Mouse (Mus musculus) midbrain, embryonic 15.5 days (tissue): Measurements from ENCODE around the gene Alox12. TPM values are rescaled to one million over a fixed set of nuclear protein-coding genes. Genes with fewer than 3 reads are reported as not detected.
A peak's percentile ranks its signal among the peaks of the same experiment; 100 is the strongest.

Experiments
- ATAC-seq: fragments of 200-750 bp; cut with Nextera tagmentation; replicated peaks from 2 replicates; pipeline ENCODE4 v1.8.0; 2017; ENCODE audit warnings: moderate TSS enrichment
- H3K27ac ChIP-seq: fragments of 300-500 bp; sonication (generic); 2 replicates; pipeline ENCODE4 v1.5.1; 2015; ENCODE audit warnings: mild to moderate bottlenecking, inconsistent platforms
- H3K27me3 ChIP-seq: fragments of 300-500 bp; sonication (generic); replicated peaks from 2 replicates; pipeline ENCODE4 v1.6.1; 2015; ENCODE audit warnings: inconsistent platforms
- H3K36me3 ChIP-seq: fragments of 300-500 bp; sonication (generic); replicated peaks from 2 replicates; pipeline ENCODE4 v1.6.1; 2015; ENCODE audit warnings: inconsistent platforms
- H3K4me1 ChIP-seq: fragments of 300-500 bp; sonication (generic); 2 replicates; pipeline ENCODE4 v1.6.1; 2015; ENCODE audit warnings: inconsistent platforms
- H3K4me2 ChIP-seq: fragments of 300-500 bp; sonication (generic); 2 replicates; pipeline ENCODE4 v1.6.1; 2015; ENCODE audit warnings: inconsistent platforms, mild to moderate bottlenecking, moderate library complexity
- H3K4me3 ChIP-seq: fragments of 300-500 bp; sonication (generic); 2 replicates; pipeline ENCODE4 v1.5.1; 2015; ENCODE audit warnings: mild to moderate bottlenecking, inconsistent platforms
- H3K9ac ChIP-seq: fragments of 300-500 bp; sonication (generic); 2 replicates; pipeline ENCODE4 v1.6.1; 2015; ENCODE audit warnings: mild to moderate bottlenecking, inconsistent platforms
- H3K9me3 ChIP-seq: fragments of 300-500 bp; sonication (generic); 2 replicates; pipeline ENCODE4 v1.6.1; 2016; ENCODE audit warnings: inconsistent platforms
- WGBS: fragments of 180-500 bp; shearing (Covaris S2); methylation state at CpG from one replicate; pipeline ENCODE4 v1.1.7; 2015; ENCODE audit warnings: mixed read lengths; 5-methylcytosine and 5-hydroxymethylcytosine counted together
- polyA plus RNA-seq: library from polyadenylated mRNA; unstranded; fragments of >200 nt; fragmentation: Nextera tagmentation; extraction: Ambion mirVana; gene quantifications from 2 replicates; pipeline ENCODE4 v1.2.1, GENCODE M21; 2015

Gene Alox12
- polyA plus RNA-seq, 1 experiment from 2014 or later: 0.74 TPM

GRCm38 (mm10) chr11:70215301-70215700 is 39.9 kb downstream of the Alox12 start:
- no peak for ATAC-seq
- H3K9me3 ChIP-seq: no peaks in the 10 kb centered on the region
- peaks cover 47% of the 10 kb centered on the region for H3K4me1 ChIP-seq
- peak overlapping the region; percentile 59; the same call in 1 of the 2 replicates for H3K4me2 ChIP-seq
- H3K27me3 ChIP-seq: peaks cover 38% of the 10 kb centered on the region
- H3K27ac ChIP-seq: no peak overlapping the region
- WGBS: 8% methylated on average over 22 of the region's 22 CpGs
- H3K36me3 ChIP-seq: 0 out of 2 replicates have a peak, but pooled peaks cover 6% of the 10 kb centered on the region
- no peak overlapping the region for H3K4me3 ChIP-seq
- H3K9ac ChIP-seq: no peak overlapping the region

DNA sequence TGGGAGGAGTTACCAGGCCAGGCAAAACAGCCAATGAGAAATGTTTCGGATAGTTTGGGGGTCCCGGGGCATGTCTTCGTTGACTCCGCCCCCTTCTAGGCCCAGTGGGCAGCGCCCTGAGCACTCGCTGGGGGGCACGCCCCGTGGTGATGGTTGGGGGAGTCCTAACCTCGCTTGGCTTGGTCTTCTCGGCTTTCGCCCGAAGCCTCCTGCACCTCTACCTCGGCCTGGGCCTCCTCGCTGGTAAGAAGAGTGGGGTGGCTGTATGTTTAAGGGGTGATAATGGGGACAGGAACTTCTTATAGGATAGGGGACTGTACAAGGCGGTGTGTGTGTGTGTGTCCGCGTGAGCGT is 40.3 kb downstream of the Alox12 start:
- peaks cover 38% of the 10 kb centered on the region for H3K27me3 ChIP-seq
- WGBS: 5% methylated on average over 18 of the region's 18 CpGs
- no peak overlapping the region for H3K9ac ChIP-seq
- H3K4me3 ChIP-seq: peak overlapping the region; percentile 33
- no peaks in the 10 kb centered on the region for H3K9me3 ChIP-seq
- peak overlapping the region; percentile 59 for H3K4me2 ChIP-seq
- ATAC-seq: no peak
- 0 out of 2 replicates have a peak, but pooled peaks cover 6% of the 10 kb centered on the region for H3K36me3 ChIP-seq
- H3K27ac ChIP-seq: no peak overlapping the region
- H3K4me1 ChIP-seq: peaks cover 43% of the 10 kb centered on the region

DNA sequence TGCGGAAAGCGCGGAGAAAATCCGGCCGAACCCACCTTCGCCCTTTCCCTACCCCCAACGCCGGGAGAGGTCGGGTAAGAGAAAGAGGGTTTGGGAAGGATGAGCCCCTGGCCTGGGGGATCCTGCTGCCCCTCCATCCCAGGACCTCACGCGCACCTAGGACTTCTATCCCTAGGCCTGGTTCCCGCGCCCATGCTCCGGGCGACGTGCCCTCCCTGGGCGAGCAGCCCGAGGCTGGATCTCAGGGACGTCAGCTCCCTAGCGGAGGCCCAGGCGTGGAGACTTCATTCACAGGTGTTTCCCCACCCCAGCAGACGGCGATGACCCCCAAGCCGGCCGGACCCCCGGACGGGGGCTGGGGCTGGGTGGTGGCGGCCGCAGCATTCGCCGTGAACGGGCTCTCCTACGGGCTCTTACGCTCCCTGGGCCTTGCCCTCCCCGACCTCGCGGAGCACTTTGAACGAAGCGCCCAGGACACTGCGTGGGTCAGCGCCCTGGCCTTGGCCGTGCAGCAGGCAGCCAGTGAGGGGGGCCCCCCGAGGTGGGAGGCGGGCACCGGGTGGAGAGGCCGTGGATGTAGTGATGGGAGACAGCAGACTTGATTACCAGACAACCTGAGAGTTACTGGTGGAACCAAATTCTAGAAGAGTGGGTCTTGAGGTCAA is 40.8 kb downstream of the Alox12 start:
- Histone ChIP-seq H3K9me3 (no peaks in the 10 kb centered on the region), H3K4me3 (peak overlapping the region; percentile 33), H3K4me2 (peak overlapping the region; percentile 59), H3K27me3 (peaks cover 38% of the 10 kb centered on the region), H3K4me1 (peaks cover 37% of the 10 kb centered on the region), H3K9ac (peak overlapping the region; percentile 27), H3K27ac (no peak overlapping the region), H3K36me3 (0 out of 2 replicates have a peak, but pooled peaks cover 6% of the 10 kb centered on the region)
- WGBS: under 1% methylated on average over 46 of the region's 46 CpGs
- ATAC-seq: peak; percentile 55

GRCm38 (mm10) chr11:70213736-70214135 is 41.4 kb downstream of the Alox12 start:
- peaks cover 38% of the 10 kb centered on the region for H3K27me3 ChIP-seq
- H3K4me1 ChIP-seq: peaks cover 32% of the 10 kb centered on the region

DNA sequence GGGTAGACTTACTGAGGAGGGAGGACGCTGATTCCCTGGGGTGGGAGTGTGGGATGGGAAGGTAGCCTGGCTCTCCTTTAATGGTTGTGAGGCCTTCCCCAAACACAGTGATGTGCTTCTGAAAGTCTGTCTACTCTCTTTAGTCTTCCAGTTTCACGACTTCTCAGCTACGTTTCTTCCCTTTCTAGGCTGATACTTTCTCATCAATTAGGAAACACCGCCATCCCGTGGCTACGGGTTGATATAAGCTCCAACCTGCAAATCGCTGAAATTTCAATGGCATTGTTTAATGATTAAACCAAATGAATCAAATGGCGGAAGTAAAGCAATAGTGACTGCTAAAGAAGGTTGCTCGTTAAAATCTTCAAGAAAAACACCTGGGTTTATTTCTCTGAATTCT is 42.3 kb downstream of the Alox12 start:
- Histone ChIP-seq H3K27me3 (peaks cover 38% of the 10 kb centered on the region), H3K4me2 (peak overlapping the region; percentile 59; the same call in 1 of the 2 replicates), H3K4me3 (no peak overlapping the region), H3K9me3 (no peaks in the 10 kb centered on the region), H3K4me1 (peaks cover 26% of the 10 kb centered on the region), H3K36me3 (0 out of 2 replicates have a peak, but pooled peaks cover 6% of the 10 kb centered on the region), H3K9ac (no peak overlapping the region), H3K27ac (no peak overlapping the region)
- no peak for ATAC-seq
- 15% methylated on average over 9 of the region's 9 CpGs for WGBS

More at GRCm38 (mm10) chr11:70213736-70214135, 41.4 kb downstream of the Alox12 start:
- Histone ChIP-seq H3K36me3 (0 out of 2 replicates have a peak, but pooled peaks cover 6% of the 10 kb centered on the region), H3K27ac (no peak overlapping the region), H3K4me2 (peak overlapping the region; percentile 59), H3K9ac (peak overlapping the region; percentile 27), H3K4me3 (peak overlapping the region; percentile 33), H3K9me3 (no peaks in the 10 kb centered on the region)
- 6% methylated on average over 24 of the region's 26 CpGs for WGBS
- peak; percentile 41; the same call in 1 of the 2 replicates for ATAC-seq

- Histone ChIP-seq H3K27ac (no peak within 1 kb of the TSS), H3K4me2 (peak within 1 kb of the TSS; percentile 59), H3K36me3 (0 out of 2 replicates have a peak, but pooled peaks cover 5% of the 10 kb centered on the region), H3K27me3 (peaks cover 36% of the 10 kb centered on the region), H3K4me3 (peak within 1 kb of the TSS; percentile 33), H3K4me1 (peaks cover 26% of the 10 kb centered on the region), H3K9ac (peak within 1 kb of the TSS; percentile 27; the same call in 1 of the 2 replicates), H3K9me3 (no peaks in the 10 kb centered on the region)
- ATAC-seq: no peak
- WGBS: 68% methylated on average over 6 of the region's 6 CpGs
Observed at GRCm38 (mm10) chr11:70212423-70212822, 42.7 kb downstream of the Alox12 start, which contains the start of gene Slc16a11. Gene Slc16a11 (plus strand): TSS chr11:70212752.

DNA sequence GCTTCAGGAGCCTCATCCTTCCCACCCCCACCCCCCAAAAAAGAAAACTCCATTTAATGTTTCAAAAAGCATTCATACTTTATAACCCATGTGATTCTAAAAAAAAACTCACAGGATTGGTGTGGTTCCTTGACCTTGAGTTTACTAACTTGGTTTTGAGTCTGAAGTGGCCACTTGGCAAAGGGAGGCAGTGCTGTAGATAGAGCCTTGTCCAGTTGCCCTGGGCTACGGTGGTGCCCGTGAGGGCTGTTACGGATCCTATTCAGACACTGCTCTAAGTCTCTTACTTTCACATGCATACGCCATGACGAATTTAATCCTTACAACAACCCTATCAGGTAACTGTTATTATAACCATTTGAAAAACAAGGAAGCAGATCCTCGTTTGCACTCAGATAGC is 43.2 kb downstream of the Alox12 start:
- no peak overlapping the region for H3K4me3 ChIP-seq
- H3K27ac ChIP-seq: no peak overlapping the region
- H3K27me3 ChIP-seq: peaks cover 35% of the 10 kb centered on the region
- WGBS: 69% methylated on average over 6 of the region's 6 CpGs
- no peaks in the 10 kb centered on the region for H3K9me3 ChIP-seq
- ATAC-seq: no peak
- H3K4me1 ChIP-seq: peaks cover 26% of the 10 kb centered on the region
- no peak overlapping the region for H3K9ac ChIP-seq
- 0 out of 2 replicates have a peak, but pooled peaks cover under 1% of the 10 kb centered on the region for H3K36me3 ChIP-seq
- H3K4me2 ChIP-seq: no peak overlapping the region

DNA sequence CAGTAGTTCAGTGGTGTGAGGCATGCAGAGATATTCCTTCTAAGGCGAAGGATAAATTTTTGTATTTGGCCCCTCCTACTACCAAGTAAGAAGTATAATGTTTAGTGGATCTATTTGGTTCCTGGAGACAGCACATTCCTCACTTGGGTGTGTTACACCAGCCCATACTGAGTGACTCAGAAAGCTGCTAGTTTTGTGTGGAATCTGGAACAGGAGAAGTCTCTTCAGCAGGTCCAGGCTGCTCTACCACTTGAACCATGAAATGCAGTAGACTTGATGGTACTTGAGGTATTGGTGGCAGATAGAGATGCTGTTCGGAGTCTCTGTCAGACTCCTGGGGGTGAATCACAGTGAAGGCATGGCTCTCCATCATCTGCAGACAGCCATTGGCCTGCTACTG is 44.5 kb downstream of the Alox12 start:
- no peak overlapping the region for H3K4me2 ChIP-seq
- peaks cover 25% of the 10 kb centered on the region for H3K4me1 ChIP-seq
- no peak overlapping the region for H3K9ac ChIP-seq
- H3K27ac ChIP-seq: no peak overlapping the region
- WGBS: 93% methylated on average over 2 of the region's 2 CpGs
- H3K27me3 ChIP-seq: peaks cover 23% of the 10 kb centered on the region
- ATAC-seq: no peak
- H3K9me3 ChIP-seq: no peaks in the 10 kb centered on the region
- no peak overlapping the region for H3K4me3 ChIP-seq
- H3K36me3 ChIP-seq: no peaks in the 10 kb centered on the region

- whole genome bisulfite sequencing: 85% methylated on average over 5 of the region's 5 CpGs
- Histone ChIP-seq H3K4me1 (peaks cover 13% of the 10 kb centered on the region), H3K36me3 (no peaks in the 10 kb centered on the region), H3K4me2 (no peak overlapping the region), H3K27me3 (peaks cover 8% of the 10 kb centered on the region), H3K9me3 (no peaks in the 10 kb centered on the region), H3K9ac (no peak overlapping the region), H3K27ac (no peak overlapping the region), H3K4me3 (no peak overlapping the region)
- no peak for ATAC-seq
Observed at GRCm38 (mm10) chr11:70208778-70209388, 46.3 kb downstream of the Alox12 start.

GRCm38 (mm10) chr11:70207283-70207682 is 47.9 kb downstream of the Alox12 start:
- no peak overlapping the region for H3K4me2 ChIP-seq

GRCm38 (mm10) chr11:70206801-70207200 is 48.4 kb downstream of the Alox12 start:
- H3K4me1 ChIP-seq: no peaks in the 10 kb centered on the region
- no peak overlapping the region for H3K4me3 ChIP-seq
- H3K27me3 ChIP-seq: no peaks in the 10 kb centered on the region
- H3K4me2 ChIP-seq: no peak overlapping the region
- no peaks in the 10 kb centered on the region for H3K9me3 ChIP-seq
- 90% methylated on average over 2 of the region's 2 CpGs for WGBS
- H3K27ac ChIP-seq: no peak overlapping the region
- H3K36me3 ChIP-seq: no peaks in the 10 kb centered on the region
- no peak for ATAC-seq
- no peak overlapping the region for H3K9ac ChIP-seq

More at GRCm38 (mm10) chr11:70207283-70207682, 47.9 kb downstream of the Alox12 start:
- Histone ChIP-seq H3K27me3 (peaks cover under 1% of the 10 kb centered on the region), H3K36me3 (no peaks in the 10 kb centered on the region), H3K4me3 (no peak overlapping the region), H3K9me3 (no peaks in the 10 kb centered on the region), H3K9ac (no peak overlapping the region), H3K27ac (no peak overlapping the region), H3K4me1 (no peaks in the 10 kb centered on the region)
- 87% methylated on average over 7 of the region's 7 CpGs for WGBS
- no peak for ATAC-seq

DNA sequence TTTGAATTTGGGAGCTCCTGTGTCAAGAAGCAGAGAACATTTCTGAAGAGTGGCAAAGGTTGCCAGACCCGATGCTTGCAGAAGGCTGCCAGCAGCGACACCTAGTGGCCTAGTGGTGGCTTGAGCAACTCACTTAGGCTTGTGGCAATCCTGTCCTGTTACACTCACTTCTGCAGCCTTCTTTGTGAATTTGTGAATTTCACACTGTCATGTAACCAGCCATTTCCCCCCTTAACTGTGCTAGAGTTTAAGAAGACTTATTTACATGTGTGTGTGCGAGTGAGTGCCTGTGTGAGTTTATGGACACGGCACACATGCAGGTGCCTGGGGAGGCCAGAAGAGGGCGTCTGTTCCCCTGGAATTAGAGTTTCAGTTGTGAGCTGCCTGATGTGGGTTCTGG is 53.5 kb downstream of the Alox12 start:
- Histone ChIP-seq H3K27ac (no peak overlapping the region), H3K27me3 (no peaks in the 10 kb centered on the region), H3K4me1 (no peaks in the 10 kb centered on the region), H3K9ac (no peak overlapping the region), H3K4me3 (no peak overlapping the region), H3K36me3 (no peaks in the 10 kb centered on the region), H3K4me2 (no peak overlapping the region), H3K9me3 (no peaks in the 10 kb centered on the region)
- WGBS: 43% methylated on average over 5 of the region's 5 CpGs
- ATAC-seq: no peak
